Mouse (Mus musculus): ENCODE results near the gene Psma6. TPM values are rescaled to one million over a fixed set of nuclear protein-coding genes. Genes with fewer than 3 reads are reported as not detected.

Gene Psma6
- polyA plus RNA-seq, 1 experiment, result 74.8 TPM

GRCm38 (mm10) chr12:55433802-55434435 lies 49.9 kb downstream of the Psma6 start:
- WGBS, result 14% methylated on average over 8 of the region's 8 CpGs
- DNase-seq (ENCODE audit: low read depth, low spot score), result no peak

- WGBS, result 53% methylated on average over 1 of the region's 1 CpGs
- DNase-seq (ENCODE audit: low read depth, low spot score), result no peak
Measured at GRCm38 (mm10) chr12:55435080-55435479, 51.1 kb downstream of the Psma6 start.

GRCm38 (mm10) chr12:55437122-55437826 lies 53.3 kb downstream of the Psma6 start:
- 27% methylated on average over 13 of the region's 13 CpGs for WGBS
- peak; percentile 76 for DNase-seq (ENCODE audit: low read depth, low spot score)

GRCm38 (mm10) chr12:55438058-55438457 lies 54.0 kb downstream of the Psma6 start:
- WGBS, result 71% methylated on average over 10 of the region's 10 CpGs
- no peak for DNase-seq (ENCODE audit: low read depth, low spot score)

GRCm38 (mm10) chr12:55438611-55439137 lies 54.7 kb downstream of the Psma6 start:
- 25% methylated on average over 11 of the region's 11 CpGs for WGBS
- DNase-seq (ENCODE audit: low read depth, low spot score), result no peak

GRCm38 (mm10) chr12:55440416-55440815 lies 56.4 kb downstream of the Psma6 start:
- WGBS, result 87% methylated on average over 5 of the region's 5 CpGs
- no peak for DNase-seq (ENCODE audit: low read depth, low spot score)

- no peak for DNase-seq (ENCODE audit: low read depth, low spot score)
- 92% methylated on average over 1 of the region's 1 CpGs for WGBS
Measured at GRCm38 (mm10) chr12:55442245-55442644, 58.2 kb downstream of the Psma6 start.

- WGBS, result 21% methylated on average over 9 of the region's 9 CpGs
- DNase-seq (ENCODE audit: low read depth, low spot score), result peak; percentile 91
Measured at GRCm38 (mm10) chr12:55442861-55443850, 59.1 kb downstream of the Psma6 start.

- WGBS, result 39% methylated on average over 4 of the region's 4 CpGs
- no peak for DNase-seq (ENCODE audit: low read depth, low spot score)
Measured at GRCm38 (mm10) chr12:55444031-55444451, 60.0 kb downstream of the Psma6 start.

GRCm38 (mm10) chr12:55445583-55445982 lies 61.6 kb downstream of the Psma6 start:
- no peak for DNase-seq (ENCODE audit: low read depth, low spot score)
- WGBS, result 83% methylated on average over 4 of the region's 4 CpGs

- no peak for DNase-seq (ENCODE audit: low read depth, low spot score)
- WGBS, result 63% methylated on average over 4 of the region's 4 CpGs
Measured at GRCm38 (mm10) chr12:55446366-55446745, 62.3 kb downstream of the Psma6 start.

GRCm38 (mm10) chr12:55446746-55447395 lies 62.8 kb downstream of the Psma6 start:
- WGBS, result 3% methylated on average over 13 of the region's 13 CpGs
- DNase-seq (ENCODE audit: low read depth, low spot score), result no peak

- DNase-seq (ENCODE audit: low read depth, low spot score), result no peak
- 64% methylated on average over 11 of the region's 11 CpGs for WGBS
Measured at GRCm38 (mm10) chr12:55447396-55447760, 63.4 kb downstream of the Psma6 start.

GRCm38 (mm10) chr12:55448457-55448856 lies 64.4 kb downstream of the Psma6 start:
- WGBS, result 86% methylated on average over 2 of the region's 2 CpGs
- no peak for DNase-seq (ENCODE audit: low read depth, low spot score)

- 98% methylated on average over 2 of the region's 2 CpGs for WGBS
- DNase-seq (ENCODE audit: low read depth, low spot score), result no peak
Measured at GRCm38 (mm10) chr12:55449048-55449447, 65.0 kb downstream of the Psma6 start.

- DNase-seq (ENCODE audit: low read depth, low spot score), result no peak
- 68% methylated on average over 16 of the region's 16 CpGs for WGBS
Measured at GRCm38 (mm10) chr12:55450421-55450820, 66.4 kb downstream of the Psma6 start.

GRCm38 (mm10) chr12:55452839-55453238 lies 68.8 kb downstream of the Psma6 start:
- DNase-seq (ENCODE audit: low read depth, low spot score), result no peak
- 71% methylated on average over 5 of the region's 5 CpGs for WGBS

- no peak for DNase-seq (ENCODE audit: low read depth, low spot score)
- 75% methylated on average over 4 of the region's 4 CpGs for WGBS
Measured at GRCm38 (mm10) chr12:55453924-55454323, 69.9 kb downstream of the Psma6 start.

GRCm38 (mm10) chr12:55455206-55455605 lies 71.2 kb downstream of the Psma6 start:
- 90% methylated on average over 10 of the region's 10 CpGs for WGBS

More at GRCm38 (mm10) chr12:55455206-55455605, 71.2 kb downstream of the Psma6 start:
- DNase-seq (ENCODE audit: low read depth, low spot score), result no peak

All from large intestine, adult 2 months (tissue).